8 mouse cellular contexts compared by ENCODE assay signal in the genomic region with DNA sequence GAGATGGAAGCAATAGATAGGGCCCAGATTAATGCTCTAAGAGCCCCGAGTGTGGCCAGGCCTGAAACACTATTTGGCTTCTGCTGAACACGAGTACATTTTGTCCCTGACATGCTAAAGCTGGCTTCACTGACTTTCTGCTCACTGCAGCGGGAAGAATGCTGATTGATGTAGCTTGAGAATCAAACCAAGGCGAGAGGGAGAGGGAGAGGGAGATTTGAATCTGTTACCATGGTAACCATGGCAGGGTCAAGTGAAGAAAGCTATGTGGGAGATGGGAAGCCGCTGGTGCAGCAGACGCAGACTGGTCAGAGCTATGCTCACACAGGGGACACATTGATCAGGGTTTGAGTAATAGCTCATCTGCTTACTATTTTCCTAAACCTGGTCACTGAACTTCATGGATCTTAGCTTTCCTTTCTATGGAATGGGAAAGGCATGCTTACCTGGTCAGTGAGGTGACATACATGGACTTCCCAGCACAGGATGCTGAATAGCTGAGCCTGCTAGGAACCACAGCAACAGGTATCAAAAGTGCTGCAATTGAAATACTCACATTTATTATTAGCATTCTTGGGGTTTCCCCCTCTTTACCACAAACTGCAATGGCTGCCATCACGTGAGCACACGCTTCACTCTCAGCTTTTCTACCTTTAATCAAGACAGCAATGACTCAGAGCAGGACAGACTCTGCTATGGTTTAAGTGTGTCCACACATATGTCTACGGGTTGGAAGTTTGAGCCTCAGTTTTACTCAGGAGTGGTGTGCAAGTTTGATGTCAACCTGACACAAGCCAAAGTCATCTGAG. TPM values are rescaled to one million over a fixed set of nuclear protein-coding genes. Genes with fewer than 3 reads are reported as not detected.
DNase-seq lines count a peak whose midpoint lies in the region; ATAC-seq and TF ChIP-seq lines count a peak whose summit lies in the region.

No protein-coding gene starts in this region.

- no peak for TF ChIP-seq CTCF in lung, embryonic 14.5 days (IDR thresholded peaks at IDR 0.05; ENCODE audit: low read depth)
- TF ChIP-seq CTCF in lung, adult 2 months (IDR thresholded peaks at IDR 0.05; ENCODE audit: insufficient read depth, low read length) = no peak

- peak; percentile 67 for DNase-seq in lung, embryonic 14.5 days
- no peak for DNase-seq in lung, adult 2 months
- DNase-seq in forebrain, embryonic 11.5 days (ENCODE audit: low spot score) = peak; percentile 56
- DNase-seq in kidney, postnatal 4 days = peak; percentile 24 to 41
- DNase-seq in retina, postnatal 1 day = peak; percentile 83
- no peak for DNase-seq in heart, embryonic 10.5 days (ENCODE audit: low spot score)
- no peak for DNase-seq in thymus, postnatal 36 days
- no peak for DNase-seq in ovary, adult 18-20 months (ENCODE audit: low spot score)

- H3K4me2 ChIP-seq in lung, embryonic 14.5 days = no peak overlapping the region
- H3K4me2 ChIP-seq in forebrain, embryonic 11.5 days (ENCODE audit: low read depth, low read length, severe bottlenecking) = no peak overlapping the region; the same call in 1 of the 2 replicates

- no peak overlapping the region for H3K27ac ChIP-seq in lung, embryonic 14.5 days (ENCODE audit: low read depth)
- H3K27ac ChIP-seq in forebrain, embryonic 11.5 days (ENCODE audit: low read depth, low read length) = 0 out of 2 replicates have a peak overlapping the region, but pooled peaks have one; percentile 6
- H3K27ac ChIP-seq in heart, embryonic 10.5 days = no peak overlapping the region

- TF ChIP-seq POLR2A in lung, adult 2 months (IDR thresholded peaks at IDR 0.05; ENCODE audit: borderline replicate concordance, extremely low read depth, low read depth, low read length) = no peak

- no peak overlapping the region for H3K9ac ChIP-seq in lung, embryonic 14.5 days
- H3K9ac ChIP-seq in forebrain, embryonic 11.5 days (ENCODE audit: low read length) = no peak overlapping the region

- H3K27me3 ChIP-seq in lung, embryonic 14.5 days (ENCODE audit: insufficient read depth, low read length) = no peaks in the 10 kb centered on the region
- H3K27me3 ChIP-seq in forebrain, embryonic 11.5 days (ENCODE audit: control insufficient read depth, insufficient read depth, low read length) = no peaks in the 10 kb centered on the region
- H3K27me3 ChIP-seq in heart, embryonic 10.5 days (ENCODE audit: insufficient read depth, poor library complexity, severe bottlenecking) = no peaks in the 10 kb centered on the region

- H3K4me3 ChIP-seq in lung, embryonic 14.5 days (ENCODE audit: low read depth, low read length) = no peak overlapping the region
- H3K4me3 ChIP-seq in lung, adult 2 months (replicated peaks; ENCODE audit: extremely low read depth, low read depth, low read length) = no peak overlapping the region
- H3K4me3 ChIP-seq in forebrain, embryonic 11.5 days (ENCODE audit: low read depth, low read length) = no peak overlapping the region
- no peak overlapping the region for H3K4me3 ChIP-seq in heart, embryonic 10.5 days

- ATAC-seq in lung, embryonic 14.5 days (ENCODE audit: insufficient read depth) = peak; percentile 69; the same call in 1 of the 2 replicates
- peak; percentile 85 for ATAC-seq in forebrain, embryonic 11.5 days (replicated peaks; ENCODE audit: low FRiP score)

- no peaks in the 10 kb centered on the region for H3K9me3 ChIP-seq in lung, embryonic 14.5 days (ENCODE audit: low read depth, low read length)
- no peaks in the 10 kb centered on the region for H3K9me3 ChIP-seq in forebrain, embryonic 11.5 days (ENCODE audit: control insufficient read depth, low read length)
- H3K9me3 ChIP-seq in heart, embryonic 10.5 days = no peaks in the 10 kb centered on the region

- WGBS in lung, embryonic 14.5 days = 34% methylated on average over 9 of the region's 9 CpGs
- WGBS in lung, adult 2 months = 56% methylated on average over 9 of the region's 9 CpGs
- 40% methylated on average over 9 of the region's 9 CpGs for WGBS in forebrain, embryonic 11.5 days
- WGBS in heart, embryonic 10.5 days = 47% methylated on average over 9 of the region's 9 CpGs

- no peaks in the 10 kb centered on the region for H3K4me1 ChIP-seq in lung, embryonic 14.5 days (ENCODE audit: insufficient read depth)
- no peaks in the 10 kb centered on the region for H3K4me1 ChIP-seq in lung, adult 2 months (ENCODE audit: control insufficient read depth, insufficient read depth, low read length)
- H3K4me1 ChIP-seq in forebrain, embryonic 11.5 days (replicated peaks; ENCODE audit: control insufficient read depth, insufficient read depth, low read length) = peaks cover 10% of the 10 kb centered on the region; the same call in 1 of the 2 replicates
- peaks cover 12% of the 10 kb centered on the region for H3K4me1 ChIP-seq in heart, embryonic 10.5 days

- H3K36me3 ChIP-seq in lung, embryonic 14.5 days (ENCODE audit: insufficient read depth) = no peaks in the 10 kb centered on the region
- H3K36me3 ChIP-seq in forebrain, embryonic 11.5 days (ENCODE audit: control insufficient read depth, insufficient read depth, low read length) = no peaks in the 10 kb centered on the region
- no peaks in the 10 kb centered on the region for H3K36me3 ChIP-seq in heart, embryonic 10.5 days

RNA-seq across cellular contexts. Expression of a gene that starts 56.9 kb away (rescaled TPM):
- 150 and 155 TPM in 2 replicates for polyA plus RNA-seq in lung, embryonic 14.5 days (2014; fragmentation: Nextera tagmentation; extraction: Ambion mirVana)
- polyA plus RNA-seq in lung, adult 2 months (2012; rRNA removed) = 267 and 269 TPM in 2 replicates
- 121 and 122 TPM in 2 replicates for polyA plus RNA-seq in forebrain, embryonic 11.5 days (2014; fragmentation: Nextera tagmentation; extraction: Ambion mirVana)
- polyA plus RNA-seq in heart, embryonic 10.5 days (2016; fragmentation: Nextera tagmentation; extraction: Ambion mirVana) = 164 and 228 TPM in 2 replicates

Comparison
In these comparisons a context has a peak if more than half of its experiments do, and no peak if none do; other contexts are left out.
1. DNase-seq: peak in lung, embryonic 14.5 days (single experiment), forebrain, embryonic 11.5 days (single experiment), kidney, postnatal 4 days (2 of 2) and retina, postnatal 1 day (single experiment); none in lung, adult 2 months (single experiment), heart, embryonic 10.5 days (single experiment), thymus, postnatal 36 days (0 of 2) and ovary, adult 18-20 months (single experiment).